Mouse (Mus musculus) liver, embryonic 13.5 days (tissue): ENCODE data around the gene Casp7. TPM values are rescaled to one million over a fixed set of nuclear protein-coding genes. Genes with fewer than 3 reads are reported as not detected.
A peak's percentile ranks its signal among the peaks of the same experiment; 100 is the strongest.

ENCODE experiments used
- ATAC-seq: fragments of 200-750 bp; cut with Nextera tagmentation; 2 replicates; pipeline ENCODE4 v1.8.0; 2017; ENCODE audit warnings: low read depth, mild to moderate bottlenecking, moderate number of reproducible peaks, moderate library complexity
- DNase-seq: peaks from one replicate; pipeline ENCODE4 v3.0.0; 2022
- H3K27ac ChIP-seq: fragments of 300-500 bp; sonication (generic); 2 replicates; pipeline ENCODE4 v1.5.1; 2015; ENCODE audit warnings: moderate library complexity, mild to moderate bottlenecking, inconsistent platforms
- H3K27me3 ChIP-seq: fragments of 300-500 bp; sonication (generic); 2 replicates; pipeline ENCODE4 v1.6.1; 2015; ENCODE audit warnings: mild to moderate bottlenecking, inconsistent platforms
- H3K36me3 ChIP-seq: fragments of 300-500 bp; sonication (generic); 2 replicates; pipeline ENCODE4 v1.6.1; 2015; ENCODE audit warnings: mild to moderate bottlenecking, inconsistent platforms
- H3K4me1 ChIP-seq: fragments of 300-500 bp; sonication (generic); replicated peaks from 2 replicates; pipeline ENCODE4 v1.6.1; 2015; ENCODE audit warnings: inconsistent platforms
- H3K4me2 ChIP-seq: fragments of 300-500 bp; sonication (generic); 2 replicates; pipeline ENCODE4 v1.6.1; 2015; ENCODE audit warnings: inconsistent platforms, mild to moderate bottlenecking, moderate library complexity
- H3K4me3 ChIP-seq: fragments of 300-500 bp; sonication (generic); replicated peaks from 2 replicates; pipeline ENCODE4 v1.5.1; 2015; ENCODE audit warnings: mild to moderate bottlenecking, inconsistent platforms
- H3K9ac ChIP-seq: fragments of 300-500 bp; sonication (generic); 2 replicates; pipeline ENCODE4 v1.6.1; 2015; ENCODE audit warnings: mild to moderate bottlenecking, inconsistent platforms
- H3K9me3 ChIP-seq: fragments of 300-500 bp; sonication (generic); replicated peaks from 2 replicates; pipeline ENCODE4 v1.6.1; 2016; ENCODE audit warnings: inconsistent platforms
- WGBS: fragments of 180-500 bp; shearing (Covaris S2); methylation state at CpG from one replicate; pipeline ENCODE4 v1.1.7; 2015; ENCODE audit not compliant: insufficient replicate concordance; 5-methylcytosine and 5-hydroxymethylcytosine counted together
- polyA plus RNA-seq: library from polyadenylated mRNA; unstranded; fragments of >200 nt; fragmentation: Nextera tagmentation; extraction: Ambion mirVana; gene quantifications from 2 replicates; pipeline ENCODE4 v1.2.1, GENCODE M21; 2015

Gene Casp7
- polyA plus RNA-seq, 1 experiment from 2014 or later = 15.4 TPM

GRCm38 (mm10) chr19:56474869-56475550, 78.1 kb downstream of the Casp7 start:
- Histone ChIP-seq H3K4me1 (peaks cover 18% of the 10 kb centered on the region), H3K4me3 (peak overlapping the region; percentile 37), H3K36me3 (no peaks in the 10 kb centered on the region), H3K9me3 (no peaks in the 10 kb centered on the region), H3K4me2 (peak overlapping the region; percentile 58), H3K27ac (no peak overlapping the region), H3K9ac (no peak overlapping the region), H3K27me3 (0 out of 2 replicates have a peak, but pooled peaks cover 7% of the 10 kb centered on the region)
- ATAC-seq (peak; percentile 29; the same call in 1 of the 2 replicates), DNase-seq (peak; percentile 46)
- WGBS = 26% methylated on average over 19 of the region's 19 CpGs

GRCm38 (mm10) chr19:56476546-56476945, 79.6 kb downstream of the Casp7 start:
- ATAC-seq (no peak), DNase-seq (no peak)
- Histone ChIP-seq H3K4me1 (peaks cover 18% of the 10 kb centered on the region), H3K36me3 (no peaks in the 10 kb centered on the region), H3K9me3 (no peaks in the 10 kb centered on the region), H3K27me3 (0 out of 2 replicates have a peak, but pooled peaks cover 7% of the 10 kb centered on the region), H3K9ac (no peak overlapping the region), H3K4me3 (no peak overlapping the region), H3K4me2 (no peak overlapping the region), H3K27ac (no peak overlapping the region)
- 53% methylated on average over 2 of the region's 2 CpGs for WGBS

- DNase-seq = no peak
- Histone ChIP-seq H3K27ac (no peak overlapping the region), H3K9me3 (no peaks in the 10 kb centered on the region), H3K4me2 (no peak overlapping the region), H3K4me1 (peaks cover 18% of the 10 kb centered on the region), H3K4me3 (no peak overlapping the region), H3K27me3 (0 out of 2 replicates have a peak, but pooled peaks cover 7% of the 10 kb centered on the region), H3K9ac (no peak overlapping the region), H3K36me3 (no peaks in the 10 kb centered on the region)
- no peak for ATAC-seq
- 47% methylated on average over 5 of the region's 5 CpGs for WGBS
These were observed 80.3 kb downstream of the Casp7 start for GRCm38 (mm10) chr19:56477253-56477652.

GRCm38 (mm10) chr19:56477832-56478231, 80.9 kb downstream of the Casp7 start:
- Histone ChIP-seq H3K4me3 (no peak overlapping the region), H3K27me3 (0 out of 2 replicates have a peak, but pooled peaks cover 4% of the 10 kb centered on the region), H3K4me2 (no peak overlapping the region), H3K9ac (no peak overlapping the region), H3K9me3 (no peaks in the 10 kb centered on the region), H3K27ac (no peak overlapping the region), H3K4me1 (peaks cover 18% of the 10 kb centered on the region), H3K36me3 (no peaks in the 10 kb centered on the region)
- DNase-seq = no peak
- 36% methylated on average over 3 of the region's 3 CpGs for WGBS
- no peak for ATAC-seq

- Histone ChIP-seq H3K27me3 (no peaks in the 10 kb centered on the region), H3K27ac (peak overlapping the region; percentile 27; the same call in 1 of the 2 replicates), H3K4me1 (peaks cover 10% of the 10 kb centered on the region; the same call in 1 of the 2 replicates), H3K36me3 (no peaks in the 10 kb centered on the region), H3K9ac (no peak overlapping the region), H3K4me2 (no peak overlapping the region), H3K4me3 (no peak overlapping the region), H3K9me3 (no peaks in the 10 kb centered on the region)
- 71% methylated on average over 13 of the region's 13 CpGs for WGBS
- ATAC-seq (no peak), DNase-seq (no peak)
These were observed 87.9 kb downstream of the Casp7 start for GRCm38 (mm10) chr19:56484630-56485375.

- no peaks in the 10 kb centered on the region for H3K36me3 ChIP-seq
- no peak overlapping the region for H3K4me3 ChIP-seq
- DNase-seq (no peak), ATAC-seq (no peak)
- peaks cover 10% of the 10 kb centered on the region; the same call in 1 of the 2 replicates for H3K4me1 ChIP-seq
- no peaks in the 10 kb centered on the region for H3K27me3 ChIP-seq
- WGBS = 46% methylated on average over 13 of the region's 13 CpGs
- H3K27ac ChIP-seq = peak overlapping the region; percentile 27; the same call in 1 of the 2 replicates
- no peaks in the 10 kb centered on the region for H3K9me3 ChIP-seq
- H3K9ac ChIP-seq = no peak overlapping the region
- no peak overlapping the region for H3K4me2 ChIP-seq
These were observed 88.7 kb downstream of the Casp7 start for GRCm38 (mm10) chr19:56485376-56486271.

- no peaks in the 10 kb centered on the region for H3K36me3 ChIP-seq
- ATAC-seq = no peak
- no peak for DNase-seq
- H3K9ac ChIP-seq = no peak overlapping the region
- no peak overlapping the region for H3K4me3 ChIP-seq
- H3K27ac ChIP-seq = no peak overlapping the region
- no peaks in the 10 kb centered on the region for H3K9me3 ChIP-seq
- 60% methylated on average over 7 of the region's 7 CpGs for WGBS
- H3K4me2 ChIP-seq = no peak overlapping the region
- H3K27me3 ChIP-seq = no peaks in the 10 kb centered on the region
- H3K4me1 ChIP-seq = peaks cover 10% of the 10 kb centered on the region; the same call in 1 of the 2 replicates
These were observed 90.0 kb downstream of the Casp7 start for GRCm38 (mm10) chr19:56486926-56487325.

GRCm38 (mm10) chr19:56487339-56487738, 90.4 kb downstream of the Casp7 start:
- WGBS = 53% methylated on average over 2 of the region's 2 CpGs
- no peak for ATAC-seq
- no peak overlapping the region for H3K4me2 ChIP-seq
- DNase-seq = no peak
- H3K4me1 ChIP-seq = peaks cover 10% of the 10 kb centered on the region; the same call in 1 of the 2 replicates
- H3K4me3 ChIP-seq = no peak overlapping the region
- no peak overlapping the region for H3K27ac ChIP-seq
- H3K27me3 ChIP-seq = no peaks in the 10 kb centered on the region
- no peaks in the 10 kb centered on the region for H3K9me3 ChIP-seq
- H3K9ac ChIP-seq = no peak overlapping the region
- no peaks in the 10 kb centered on the region for H3K36me3 ChIP-seq

- Histone ChIP-seq H3K9me3 (no peaks in the 10 kb centered on the region), H3K27ac (no peak overlapping the region), H3K4me2 (no peak overlapping the region), H3K36me3 (no peaks in the 10 kb centered on the region), H3K4me1 (peaks cover 10% of the 10 kb centered on the region; the same call in 1 of the 2 replicates), H3K27me3 (no peaks in the 10 kb centered on the region), H3K4me3 (no peak overlapping the region), H3K9ac (no peak overlapping the region)
- 77% methylated on average over 6 of the region's 6 CpGs for WGBS
- no peak for ATAC-seq
- DNase-seq = no peak
These were observed 92.7 kb downstream of the Casp7 start for GRCm38 (mm10) chr19:56489601-56490000.
